Comparison of ENCODE assay signal across 10 mouse cellular contexts in genomic region chr14:102020161-102020605, GRCm38 (mm10).
DNase-seq lines count a peak whose midpoint lies in the region; ATAC-seq and TF ChIP-seq lines count a peak whose summit lies in the region.
"Had no signal": no experiment of that assay in that cellular context is flagged by ENCODE, and none has a peak within 500 bp of the region (broad histone marks: within the 10 kb centered on the region; RNA-seq: fewer than 3 reads in every experiment).

No protein-coding gene starts in this region.

- no peak for ATAC-seq in heart, embryonic 11.5 days (replicated peaks; ENCODE audit: insufficient number of reproducible peaks, low FRiP score, low TSS enrichment)
- peak; percentile 75 for ATAC-seq in forebrain, embryonic 15.5 days (replicated peaks)
- ATAC-seq in activated CD4-positive, CD25-positive, alpha-beta regulatory T cell, adult 4 months: no peak
- no peak for ATAC-seq in CD4-positive, CD25-positive, alpha-beta regulatory T cell, adult 4 months

- TF ChIP-seq POLR2A in heart, adult 2 months (IDR thresholded peaks at IDR 0.05; ENCODE audit: insufficient read depth, low read depth, low read length): no peak

- H3K4me1 ChIP-seq in heart, adult 2 months (ENCODE audit: control insufficient read depth, insufficient read depth, low read length): peaks cover 2% of the 10 kb centered on the region; the same call in 1 of the 2 replicates
- no peaks in the 10 kb centered on the region for H3K4me1 ChIP-seq in heart, embryonic 11.5 days (ENCODE audit: control insufficient read depth, insufficient read depth, low read length)
- H3K4me1 ChIP-seq in forebrain, embryonic 15.5 days: 0 out of 2 replicates have a peak, but pooled peaks cover 5% of the 10 kb centered on the region

- intact Hi-C loops in heart, adult 2 months (cut with DNase I): no loop called here

- no peaks in the 10 kb centered on the region for H3K27me3 ChIP-seq in heart, adult 2 months (ENCODE audit: control insufficient read depth, insufficient read depth, low read length)
- H3K27me3 ChIP-seq in heart, embryonic 11.5 days (ENCODE audit: control insufficient read depth, insufficient read depth, low read length): no peaks in the 10 kb centered on the region
- no peaks in the 10 kb centered on the region for H3K27me3 ChIP-seq in forebrain, embryonic 15.5 days
- H3K27me3 ChIP-seq: CH12.LX had no signal

- no peaks in the 10 kb centered on the region for H3K9me3 ChIP-seq in heart, embryonic 11.5 days (replicated peaks; ENCODE audit: control insufficient read depth, low read length)
- H3K9me3 ChIP-seq in forebrain, embryonic 15.5 days: no peaks in the 10 kb centered on the region

- no peak overlapping the region for H3K4me2 ChIP-seq in heart, embryonic 11.5 days
- H3K4me2 ChIP-seq in forebrain, embryonic 15.5 days (replicated peaks): no peak overlapping the region

- no peaks in the 10 kb centered on the region for H3K36me3 ChIP-seq in heart, adult 2 months (ENCODE audit: control insufficient read depth, insufficient read depth, low read length)
- H3K36me3 ChIP-seq in heart, embryonic 11.5 days (ENCODE audit: control insufficient read depth, insufficient read depth, low read length): no peaks in the 10 kb centered on the region
- no peaks in the 10 kb centered on the region for H3K36me3 ChIP-seq in forebrain, embryonic 15.5 days

- H3K4me3 ChIP-seq in heart, adult 2 months: no peak overlapping the region
- H3K4me3 ChIP-seq in heart, embryonic 11.5 days (ENCODE audit: low read depth, low read length): no peak overlapping the region
- H3K4me3 ChIP-seq in forebrain, embryonic 15.5 days: no peak overlapping the region

- DNase-seq in heart, adult 2 months: peak; percentile 28 to 34
- DNase-seq in brain, adult 2 months (ENCODE audit: low read depth, low spot score): peak; percentile 85
- DNase-seq in layer of hippocampus, adult 9-11 months: peak; percentile 47
- DNase-seq in yolk sac, embryonic 10.5 days (ENCODE audit: low spot score): no peak
- DNase-seq: liver had no signal

- TF ChIP-seq CTCF in heart, adult 2 months (IDR thresholded peaks at IDR 0.05): no peak

- no peak overlapping the region for H3K27ac ChIP-seq in heart, adult 2 months
- no peak overlapping the region for H3K27ac ChIP-seq in heart, embryonic 11.5 days (ENCODE audit: low read depth, low read length)
- peak overlapping the region; percentile 47; the same call in 1 of the 2 replicates for H3K27ac ChIP-seq in forebrain, embryonic 15.5 days (replicated peaks)

- H3K79me2 ChIP-seq in heart, adult 2 months (replicated peaks; ENCODE audit: control insufficient read depth, insufficient read depth, low read length): no peaks in the 10 kb centered on the region

- no peak overlapping the region for H3K9ac ChIP-seq in heart, adult 2 months (ENCODE audit: low read depth, low read length)
- H3K9ac ChIP-seq in heart, embryonic 11.5 days (ENCODE audit: low read depth, low read length): no peak overlapping the region
- H3K9ac ChIP-seq in forebrain, embryonic 15.5 days (replicated peaks): no peak overlapping the region

- TF ChIP-seq EP300 in heart, adult 2 months (IDR thresholded peaks at IDR 0.05; ENCODE audit: insufficient read depth, low read depth, low read length): no peak

- WGBS in heart, adult 2 months: 65% methylated on average over 8 of the region's 8 CpGs
- 83% methylated on average over 8 of the region's 8 CpGs for WGBS in heart, embryonic 11.5 days (ENCODE audit: insufficient replicate concordance)
- 54% methylated on average over 8 of the region's 8 CpGs for WGBS in forebrain, embryonic 15.5 days
